Mouse (Mus musculus): ENCODE results near the gene Kcnh2. TPM values are rescaled to one million over a fixed set of nuclear protein-coding genes. Genes with fewer than 3 reads are reported as not detected.

Kcnh2 gene
- total RNA-seq, 2 experiments from 2014 or later, result 32.2 to 32.6 TPM

GRCm38 (mm10) chr5:24278206-24278605 lies 73.2 kb downstream of the Kcnh2 start:
- intact Hi-C loops (cut with DNase I), result no loop called here
- no peak for DNase-seq (ENCODE audit: low spot score in 2 of 2)

- no peak for DNase-seq (ENCODE audit: low spot score in 2 of 2)
- intact Hi-C loops (cut with DNase I), result no loop called here
Observed at GRCm38 (mm10) chr5:24273683-24274621, 77.5 kb downstream of the Kcnh2 start.

- intact Hi-C loops (cut with DNase I), result no loop called here
- DNase-seq (ENCODE audit: low spot score in 2 of 2), result no peak
Observed at GRCm38 (mm10) chr5:24270941-24271340, 80.5 kb downstream of the Kcnh2 start.

Other genes starting within 250 kb of the Kcnh2 start
- gene Nupl2, start 186.6 kb downstream of the Kcnh2 start, total RNA-seq (2021), result 10 to 100 TPM; 10.2 to 14.9 TPM
- gene Nos3, start 13.2 kb upstream of the Kcnh2 start, total RNA-seq (2021), result 10 to 100 TPM in 1 of 2 experiments, 1 to 10 TPM in 1; 6.9 to 10.8 TPM
- gene Atg9b, start 40.5 kb upstream of the Kcnh2 start, total RNA-seq (2021), result 1 to 10 TPM; 2.4 to 4.4 TPM
- 10 to 100 TPM; 52.1 to 57.4 TPM for gene Abcb8, start 42.1 kb upstream of the Kcnh2 start, total RNA-seq (2021)
- gene Asic3, start 61.8 kb upstream of the Kcnh2 start, total RNA-seq (2021), result not detected
- 100 to 1,000 TPM; 127 to 133 TPM for gene Cdk5, start 71.9 kb upstream of the Kcnh2 start, total RNA-seq (2021)
- 10 to 100 TPM; 36.5 to 38.6 TPM for gene Slc4a2, start 72.2 kb upstream of the Kcnh2 start, total RNA-seq (2021)
- 100 to 1,000 TPM; 131 to 133 TPM for gene Fastk, start 93.7 kb upstream of the Kcnh2 start, total RNA-seq (2021)
- 10 to 100 TPM; 24.8 to 32.5 TPM for gene Tmub1, start 96.2 kb upstream of the Kcnh2 start, total RNA-seq (2021)
- 100 to 1,000 TPM; 507 to 566 TPM for gene Agap3, start 100.6 kb upstream of the Kcnh2 start, total RNA-seq (2021)
- under 1 TPM in 1 of 2 experiments, not detected in 1; 0.61 TPM for gene Gbx1, start 175.6 kb upstream of the Kcnh2 start, total RNA-seq (2021)
- gene Asb10, start 189.4 kb upstream of the Kcnh2 start, total RNA-seq (2021), result under 1 TPM in 1 of 2 experiments, not detected in 1; 0.27 TPM
- under 1 TPM in 1 of 2 experiments, not detected in 1; 0.23 TPM for gene 4931409K22Rik, start 205.2 kb upstream of the Kcnh2 start, total RNA-seq (2021)
- gene Abcf2, start 225.9 kb upstream of the Kcnh2 start, total RNA-seq (2021), result 10 to 100 TPM; 85.2 to 90.3 TPM
- gene Chpf2, start 235.1 kb upstream of the Kcnh2 start, total RNA-seq (2021), result 10 to 100 TPM; 69.2 to 76.9 TPM